Mouse (Mus musculus) heart, embryonic 16.5 days (tissue): Measurements from ENCODE around the gene Phf21b. TPM values are rescaled to one million over a fixed set of nuclear protein-coding genes. Genes with fewer than 3 reads are reported as not detected.

ENCODE experiments used
- ATAC-seq: fragments of 200-750 bp; cut with Nextera tagmentation; replicated peaks from 2 replicates; pipeline ENCODE4 v1.8.0; 2017; ENCODE audit warnings: moderate number of reproducible peaks; ENCODE audit not compliant: insufficient read depth, low FRiP score; ENCODE audit errors: extremely low read depth
- H3K27ac ChIP-seq: fragments of 300-500 bp; sonication (generic); 2 replicates; pipeline ENCODE4 v1.5.1; 2014; ENCODE audit warnings: mild to moderate bottlenecking, low read length, control low read depth, moderate library complexity
- H3K27me3 ChIP-seq: fragments of 300-500 bp; sonication (generic); 2 replicates; pipeline ENCODE4 v1.6.1; 2014; ENCODE audit warnings: low read length, mixed read lengths; ENCODE audit not compliant: control insufficient read depth, insufficient read depth
- H3K36me3 ChIP-seq: fragments of 300-500 bp; sonication (generic); 2 replicates; pipeline ENCODE4 v1.6.1; 2014; ENCODE audit not compliant: control insufficient read depth, insufficient read depth
- H3K4me1 ChIP-seq: fragments of 300-500 bp; sonication (generic); 2 replicates; pipeline ENCODE4 v1.6.1; 2014; ENCODE audit warnings: low read length, mixed read lengths; ENCODE audit not compliant: control insufficient read depth, insufficient read depth
- H3K4me2 ChIP-seq: fragments of 300-500 bp; sonication (generic); 2 replicates; pipeline ENCODE4 v1.6.1; 2014; ENCODE audit warnings: low read depth, mild to moderate bottlenecking, control low read depth, low read length
- H3K4me3 ChIP-seq: fragments of 300-500 bp; sonication (generic); 2 replicates; pipeline ENCODE4 v1.5.1; 2014; ENCODE audit warnings: mild to moderate bottlenecking, control low read depth, low read length
- H3K9ac ChIP-seq: fragments of 300-500 bp; sonication (generic); 2 replicates; pipeline ENCODE4 v1.6.1; 2014; ENCODE audit warnings: low read length, control low read depth
- H3K9me3 ChIP-seq: fragments of 300-500 bp; sonication (generic); replicated peaks from 2 replicates; pipeline ENCODE4 v1.6.1; 2016; ENCODE audit warnings: low read length; ENCODE audit not compliant: control insufficient read depth
- WGBS: fragments of 180-500 bp; shearing (Covaris S2); extraction: QIAGEN DNeasy Blood & Tissue Kit; methylation state at CpG from one replicate; pipeline ENCODE4 v1.1.7; 2014; 5-methylcytosine and 5-hydroxymethylcytosine counted together
- polyA plus RNA-seq: library from polyadenylated mRNA; unstranded; fragments of >200 nt; fragmentation: Nextera tagmentation; extraction: Ambion mirVana; gene quantifications from 2 replicates; pipeline ENCODE4 v1.2.1, GENCODE M21; 2015

Phf21b gene
- polyA plus RNA-seq, 1 experiment from 2014 or later, result 0.55 TPM

DNA sequence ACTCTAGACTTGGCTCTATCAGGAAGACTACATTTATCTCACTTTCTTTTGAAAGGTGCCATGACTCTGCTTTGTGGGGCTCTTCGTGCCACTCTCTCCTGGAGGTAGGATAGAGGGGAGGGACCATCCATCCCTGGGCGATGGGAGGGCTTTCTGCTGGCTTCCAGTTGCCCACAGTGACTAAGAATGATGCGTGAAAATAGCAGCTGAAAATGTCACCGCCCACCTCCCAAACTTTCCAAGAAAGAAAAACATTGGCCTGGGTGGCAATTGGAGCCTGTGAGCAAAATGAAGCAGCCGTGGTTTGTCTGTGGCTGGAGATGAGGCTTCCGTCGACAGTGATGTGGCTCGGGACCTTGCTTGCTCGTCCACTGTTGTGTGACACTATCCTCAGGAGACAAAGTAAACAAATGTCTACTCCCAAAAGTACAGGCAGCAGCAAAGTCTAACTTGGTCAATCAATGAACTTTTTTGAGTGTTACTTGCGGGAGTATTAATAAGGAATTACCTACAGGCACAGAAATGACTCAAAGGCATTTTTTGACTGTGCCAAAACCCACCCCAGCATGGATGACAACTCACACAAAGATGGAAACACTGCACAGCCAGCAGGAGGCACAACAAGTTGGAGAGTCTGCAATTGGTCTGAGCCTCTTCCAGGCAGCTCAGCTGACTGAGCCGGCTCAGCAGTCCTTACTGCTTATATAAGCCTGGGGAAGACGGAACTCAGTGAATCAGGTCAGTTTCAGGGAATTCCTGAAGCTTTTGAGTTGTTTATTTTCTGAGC lies 21.4 kb upstream of the Phf21b start:
- 71% methylated on average over 12 of the region's 12 CpGs for WGBS
- H3K4me1 ChIP-seq, result no peaks in the 10 kb centered on the region
- no peaks in the 10 kb centered on the region for H3K36me3 ChIP-seq
- H3K27me3 ChIP-seq, result no peaks in the 10 kb centered on the region
- ATAC-seq, result no peak
- no peak overlapping the region for H3K4me2 ChIP-seq
- H3K4me3 ChIP-seq, result no peak overlapping the region
- no peak overlapping the region for H3K9ac ChIP-seq
- no peaks in the 10 kb centered on the region for H3K9me3 ChIP-seq
- H3K27ac ChIP-seq, result no peak overlapping the region

DNA sequence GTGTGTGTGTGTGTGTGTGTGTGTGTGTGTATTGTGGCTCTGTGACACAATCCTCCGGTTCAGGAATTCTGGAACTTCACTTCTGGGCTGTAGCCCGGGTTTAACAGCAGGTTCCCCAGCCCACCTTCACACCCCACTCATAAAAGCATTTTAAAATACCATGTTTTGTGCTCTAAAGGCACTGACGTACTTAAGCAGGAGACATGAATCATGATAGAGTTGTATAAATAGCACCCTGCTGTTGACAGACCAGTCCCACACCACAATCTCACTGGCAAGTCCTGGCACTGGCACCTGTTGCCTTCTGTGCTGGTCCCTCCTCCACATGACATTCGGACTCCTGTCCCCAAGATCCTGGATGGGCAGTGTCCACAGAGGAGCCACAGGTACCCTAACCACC lies 18.0 kb upstream of the Phf21b start:
- 54% methylated on average over 4 of the region's 4 CpGs for WGBS
- Histone ChIP-seq H3K9ac (no peak overlapping the region), H3K4me1 (no peaks in the 10 kb centered on the region), H3K27me3 (no peaks in the 10 kb centered on the region), H3K36me3 (no peaks in the 10 kb centered on the region), H3K27ac (no peak overlapping the region), H3K4me3 (no peak overlapping the region), H3K9me3 (no peaks in the 10 kb centered on the region), H3K4me2 (no peak overlapping the region)
- ATAC-seq, result no peak

DNA sequence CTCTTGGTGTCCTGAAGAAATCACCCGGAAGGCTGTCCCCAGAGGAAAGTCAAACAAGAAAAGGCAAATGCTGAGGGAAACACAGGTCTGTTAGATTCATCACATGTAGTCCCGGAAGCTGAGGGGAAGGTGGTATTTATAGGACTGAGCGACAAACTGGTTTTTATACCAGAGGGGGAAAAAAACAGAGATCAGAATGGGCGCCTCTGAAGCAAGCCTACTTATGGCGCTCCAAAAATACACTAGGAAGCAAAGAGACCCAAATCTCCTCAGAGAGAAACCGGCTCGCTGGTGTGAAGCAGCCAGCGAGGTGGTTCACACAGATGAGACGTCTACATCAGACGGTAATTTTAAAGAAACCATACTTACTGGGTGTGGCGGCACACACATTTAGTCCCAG lies 17.2 kb upstream of the Phf21b start:
- Histone ChIP-seq H3K9ac (no peak overlapping the region), H3K36me3 (no peaks in the 10 kb centered on the region), H3K9me3 (no peaks in the 10 kb centered on the region), H3K27ac (no peak overlapping the region), H3K4me1 (no peaks in the 10 kb centered on the region), H3K4me2 (no peak overlapping the region), H3K27me3 (no peaks in the 10 kb centered on the region), H3K4me3 (no peak overlapping the region)
- 79% methylated on average over 11 of the region's 11 CpGs for WGBS
- no peak for ATAC-seq

DNA sequence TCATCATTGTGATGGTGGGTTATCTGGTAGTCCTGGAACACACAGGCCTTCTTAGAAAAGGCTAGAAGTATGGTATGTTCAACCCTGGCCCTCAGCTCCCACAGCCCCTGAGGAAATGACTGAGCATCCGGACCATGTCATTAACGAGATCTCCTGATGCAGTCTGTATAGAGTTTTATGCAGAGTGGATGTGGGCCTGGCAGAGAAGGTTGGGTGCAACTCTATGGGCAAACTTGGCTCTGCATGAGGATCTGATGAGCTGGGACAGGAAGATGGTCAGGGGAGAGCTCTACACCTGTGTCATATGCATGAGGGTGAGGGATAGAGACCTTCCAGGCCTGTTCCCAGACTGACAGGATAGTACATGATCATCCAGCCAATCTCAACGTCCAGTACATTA lies 16.0 kb upstream of the Phf21b start:
- H3K27me3 ChIP-seq, result no peaks in the 10 kb centered on the region
- no peak overlapping the region for H3K9ac ChIP-seq
- H3K36me3 ChIP-seq, result no peaks in the 10 kb centered on the region
- H3K9me3 ChIP-seq, result no peaks in the 10 kb centered on the region
- no peak overlapping the region for H3K4me2 ChIP-seq
- no peak overlapping the region for H3K27ac ChIP-seq
- ATAC-seq, result no peak
- H3K4me3 ChIP-seq, result no peak overlapping the region
- H3K4me1 ChIP-seq, result no peaks in the 10 kb centered on the region
- WGBS, result 81% methylated on average over 3 of the region's 3 CpGs

DNA sequence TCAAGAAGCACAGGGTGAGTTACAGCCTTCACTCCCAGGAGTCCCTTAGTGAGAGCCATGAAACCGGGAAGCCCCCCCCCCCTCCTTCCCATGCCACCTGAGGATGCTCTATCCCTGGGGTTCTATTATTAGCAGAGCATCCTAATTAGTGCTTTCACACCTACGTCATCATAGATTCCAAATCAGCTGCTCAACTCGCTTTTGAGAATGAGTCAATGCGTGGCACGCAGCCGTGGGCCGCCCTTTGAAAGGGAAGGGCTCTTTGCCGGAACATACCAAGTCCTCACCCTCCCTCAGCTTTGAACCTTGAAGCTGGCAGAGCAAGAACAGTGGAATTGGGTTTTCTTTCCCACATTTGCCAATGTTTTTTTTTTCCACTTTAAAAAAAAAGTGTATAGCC lies 6.1 kb upstream of the Phf21b start:
- H3K4me2 ChIP-seq, result no peak overlapping the region
- no peaks in the 10 kb centered on the region; the same call in 1 of the 2 replicates for H3K4me1 ChIP-seq
- H3K4me3 ChIP-seq, result no peak overlapping the region
- no peak overlapping the region for H3K27ac ChIP-seq
- WGBS, result 84% methylated on average over 8 of the region's 8 CpGs
- H3K36me3 ChIP-seq, result no peaks in the 10 kb centered on the region
- H3K9ac ChIP-seq, result no peak overlapping the region
- no peaks in the 10 kb centered on the region for H3K9me3 ChIP-seq
- H3K27me3 ChIP-seq, result no peaks in the 10 kb centered on the region
- no peak for ATAC-seq

DNA sequence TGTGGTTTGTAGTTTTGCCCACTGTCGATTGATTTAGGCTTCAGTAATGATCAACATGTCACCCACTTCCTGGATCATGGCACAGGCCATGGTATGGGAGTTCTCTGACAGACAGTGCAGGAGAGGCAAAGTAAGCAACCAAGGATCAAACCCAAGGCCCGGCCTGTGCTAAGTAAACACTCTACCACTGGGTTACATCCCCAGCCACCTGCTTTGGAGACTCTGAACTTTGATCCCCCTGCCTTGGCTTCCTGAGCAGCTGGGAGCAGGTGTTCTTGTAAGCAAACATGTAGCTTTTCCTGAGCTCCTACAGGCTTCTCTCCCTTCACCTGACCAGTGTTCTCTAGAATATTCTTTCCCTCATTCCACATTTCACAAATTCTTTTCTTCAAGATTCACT lies 1.8 kb upstream of the Phf21b start:
- Histone ChIP-seq H3K4me2 (no peak overlapping the region), H3K4me1 (peaks cover 24% of the 10 kb centered on the region), H3K4me3 (no peak overlapping the region), H3K36me3 (no peaks in the 10 kb centered on the region), H3K27ac (no peak overlapping the region), H3K9me3 (no peaks in the 10 kb centered on the region), H3K27me3 (peaks cover 13% of the 10 kb centered on the region), H3K9ac (no peak overlapping the region)
- WGBS, result 67% methylated on average over 2 of the region's 2 CpGs
- no peak for ATAC-seq

DNA sequence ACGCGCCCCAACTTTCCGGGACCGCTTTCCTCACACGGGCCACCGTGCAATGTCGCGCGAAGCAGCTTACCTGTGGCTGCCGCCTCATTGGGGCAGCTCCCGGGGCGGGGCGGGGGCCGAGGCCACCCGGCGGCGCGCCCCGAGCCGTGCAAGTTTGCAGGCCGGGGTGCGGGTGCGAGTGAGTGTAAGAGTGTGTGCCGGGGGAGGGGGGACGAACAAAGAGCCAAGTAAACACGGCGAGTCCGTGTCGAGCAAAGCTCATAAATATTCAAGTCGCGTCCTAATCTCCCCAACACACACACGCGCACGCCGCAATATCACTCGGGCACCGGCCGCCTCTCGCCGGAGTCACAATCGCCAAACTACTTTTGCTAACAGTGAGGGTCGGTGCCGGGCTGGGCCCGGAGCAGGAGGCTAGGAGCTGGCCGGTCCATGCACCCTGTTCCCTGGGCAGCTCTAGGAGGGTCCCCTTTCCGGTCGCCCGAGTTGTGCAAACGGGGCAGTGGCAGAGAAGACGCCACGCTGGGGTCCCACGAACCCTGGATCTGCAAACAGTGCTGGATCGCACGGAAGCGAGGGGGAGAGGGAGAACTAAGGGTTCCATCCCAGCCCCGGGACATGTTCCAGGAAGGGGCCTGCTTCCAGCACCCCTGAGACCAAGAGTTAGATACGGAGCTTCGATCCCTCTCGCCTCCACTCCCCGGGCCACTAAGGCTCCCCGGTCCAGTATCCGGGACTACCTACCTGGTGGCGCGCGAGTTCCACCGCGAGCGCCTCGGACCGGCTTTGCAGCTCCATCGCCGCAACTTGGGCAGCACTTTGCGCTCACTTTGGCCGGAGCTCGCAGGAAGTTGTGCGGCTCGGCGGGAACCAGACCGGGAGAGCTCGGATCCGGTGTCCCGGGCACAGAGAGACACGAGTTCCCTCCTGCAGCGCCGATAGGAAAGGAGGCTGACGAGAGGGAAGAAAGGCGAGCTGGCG lies 638 bp downstream of the Phf21b start:
- Histone ChIP-seq H3K4me3 (peak overlapping the region; percentile 74), H3K27ac (no peak overlapping the region), H3K4me1 (peaks cover 27% of the 10 kb centered on the region), H3K9me3 (no peaks in the 10 kb centered on the region), H3K9ac (peak overlapping the region; percentile 74), H3K27me3 (peaks cover 14% of the 10 kb centered on the region), H3K4me2 (peak overlapping the region; percentile 99), H3K36me3 (no peaks in the 10 kb centered on the region)
- WGBS, result under 1% methylated on average over 88 of the region's 88 CpGs
- no peak; the same call in 1 of the 2 replicates for ATAC-seq

DNA sequence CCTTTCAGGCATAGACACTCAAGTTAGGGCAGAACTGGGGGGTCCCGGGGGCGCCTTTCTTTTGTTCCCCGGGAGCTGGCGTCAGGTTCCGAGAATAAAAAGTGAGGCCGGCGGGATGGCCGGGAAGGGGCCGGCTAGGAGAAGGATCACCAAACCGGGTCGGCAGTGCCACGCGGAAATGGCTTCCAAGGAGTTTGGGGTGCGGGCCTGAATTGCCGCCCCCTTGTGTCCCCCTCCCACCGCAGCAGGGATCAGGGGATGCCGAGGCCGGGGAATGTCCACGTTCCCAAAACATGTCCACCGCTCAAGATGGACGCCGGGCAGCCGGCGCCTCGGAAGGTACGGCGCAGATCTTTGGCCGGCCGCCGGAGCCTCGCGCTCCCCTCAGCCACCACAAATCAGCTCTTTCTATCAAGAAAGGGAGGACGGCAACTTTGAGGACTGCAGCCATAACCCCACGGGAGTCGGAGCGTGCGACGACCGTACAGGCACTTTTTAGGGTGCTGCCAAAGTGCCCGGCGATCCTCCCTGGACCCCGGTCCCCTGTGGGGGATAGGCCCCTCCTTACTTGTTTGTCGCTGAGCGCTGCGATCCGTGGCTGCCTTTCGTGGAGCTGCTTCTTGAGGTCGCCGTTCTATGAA lies 1.6 kb downstream of the Phf21b start:
- no peak overlapping the region for H3K9ac ChIP-seq
- peak overlapping the region; percentile 99 for H3K4me2 ChIP-seq
- WGBS, result under 1% methylated on average over 49 of the region's 49 CpGs
- peaks cover 27% of the 10 kb centered on the region for H3K4me1 ChIP-seq
- no peak overlapping the region for H3K27ac ChIP-seq
- no peaks in the 10 kb centered on the region for H3K36me3 ChIP-seq
- peak overlapping the region; percentile 74 for H3K4me3 ChIP-seq
- H3K27me3 ChIP-seq, result peaks cover 16% of the 10 kb centered on the region
- H3K9me3 ChIP-seq, result no peaks in the 10 kb centered on the region
- no peak for ATAC-seq
